Mouse (Mus musculus): ENCODE results near the gene Gna13. TPM values are rescaled to one million over a fixed set of nuclear protein-coding genes. Genes with fewer than 3 reads are reported as not detected.

Gene Gna13
- total and polyA plus RNA-seq, 3 experiments: 32.2 to 57.6 (median 39.3) TPM

GRCm38 (mm10) chr11:109389046-109389445 is 26.4 kb downstream of the Gna13 start:
- no peak overlapping the region for H3K9ac ChIP-seq (ENCODE audit: insufficient read depth, low read depth)
- no peaks in the 10 kb centered on the region for H3K27me3 ChIP-seq (replicated peaks)
- H3K79me2 ChIP-seq (replicated peaks; ENCODE audit: control insufficient read depth, extremely low read depth, insufficient read depth, poor library complexity, severe bottlenecking): peaks cover 14% of the 10 kb centered on the region
- dilution Hi-C loops (cut with MboI; ENCODE audit: extremely low pct_ligation_motif_present, extremely low pct_unique_long_range_greater_than_20kb, low sequenced_read_pairs) (no loop called here), in situ Hi-C loops (cut with MboI; ENCODE audit: low pct_ligation_motif_present, low pct_unique_long_range_greater_than_20kb, low sequenced_read_pairs) (no loop called here)
- H3K9me3 ChIP-seq (replicated peaks; ENCODE audit: low read length): no peaks in the 10 kb centered on the region
- no peak overlapping the region for H3K4me3 ChIP-seq (replicated peaks in 1 of 3; ENCODE audit: low read depth in 2 of 3, low read length in 2 of 3, poor library complexity in 1 of 3)
- peaks cover 4 to 57% of the 10 kb centered on the region in 2 experiments for H3K36me3 ChIP-seq (replicated peaks in 1 of 2; ENCODE audit: control insufficient read depth in 1 of 2, insufficient read depth in 1 of 2, low read length in 1 of 2)
- TF ChIP-seq ZMIZ1 (IDR thresholded peaks at IDR 0.05; ENCODE audit: low read depth, low read length) (no peak), ZKSCAN1 (IDR thresholded peaks at IDR 0.05; ENCODE audit: borderline replicate concordance, low read depth, low read length) (no peak), GABPA (IDR thresholded peaks at IDR 0.05; ENCODE audit: insufficient replicate concordance, low read depth, low read length) (no peak), PAX5 (IDR thresholded peaks at IDR 0.05; ENCODE audit: low read length) (no peak), MXI1 (IDR thresholded peaks at IDR 0.05; ENCODE audit: low read depth, low read length) (no peak), MAFK (IDR thresholded peaks at IDR 0.05; ENCODE audit: insufficient replicate concordance, low read length) (no peak), JUN (IDR thresholded peaks at IDR 0.05; ENCODE audit: insufficient read depth, low read depth, low read length) (no peak), SMC3 (IDR thresholded peaks at IDR 0.05; ENCODE audit: low read depth, low read length) (no peak), RCOR1 (conservative IDR thresholded peaks at IDR 0.05; ENCODE audit: low read depth, low read length) (no peak), ETS1 (conservative IDR thresholded peaks at IDR 0.05; ENCODE audit: low read depth, low read length) (no peak), CHD2 (IDR thresholded peaks at IDR 0.05; ENCODE audit: low read length) (no peak), HCFC1 (IDR thresholded peaks at IDR 0.05; ENCODE audit: low read depth, low read length) (no peak), MYC (IDR thresholded peaks at IDR 0.05; ENCODE audit: low read depth, low read length) (no peak), KAT2A (IDR thresholded peaks at IDR 0.05; ENCODE audit: insufficient replicate concordance, low read length) (no peak), MAX (IDR thresholded peaks at IDR 0.05; ENCODE audit: low read length) (no peak), IRF4 (IDR thresholded peaks at IDR 0.05; ENCODE audit: low read depth, low read length) (no peak), ZC3H11A (IDR thresholded peaks at IDR 0.05; ENCODE audit: low read depth, low read length) (no peak)
- H3K27ac ChIP-seq (ENCODE audit: insufficient read depth, low read depth): no peak overlapping the region
- no peak overlapping the region for H3K4me2 ChIP-seq (ENCODE audit: insufficient read depth, low read depth, poor library complexity, severe bottlenecking)
- no peak for DNase-seq (ENCODE audit: extremely low read depth)
- peaks cover 2 to 71% of the 10 kb centered on the region in 2 experiments; a peak in 2 of 4 replicates for H3K4me1 ChIP-seq (ENCODE audit: control insufficient read depth in 1 of 2, insufficient read depth in 2 of 2)

- Histone ChIP-seq H3K4me3 (replicated peaks in 1 of 3; ENCODE audit: low read depth in 2 of 3, low read length in 2 of 3, poor library complexity in 1 of 3) (no peak overlapping the region), H3K27ac (ENCODE audit: insufficient read depth, low read depth) (no peak overlapping the region), H3K9me3 (replicated peaks; ENCODE audit: low read length) (no peaks in the 10 kb centered on the region), H3K4me1 (ENCODE audit: control insufficient read depth in 1 of 2, insufficient read depth in 2 of 2) (peaks cover 2 to 52% of the 10 kb centered on the region in 2 experiments; a peak in 2 of 4 replicates), H3K27me3 (replicated peaks) (no peaks in the 10 kb centered on the region), H3K4me2 (ENCODE audit: insufficient read depth, low read depth, poor library complexity, severe bottlenecking) (no peak overlapping the region), H3K9ac (ENCODE audit: insufficient read depth, low read depth) (no peak overlapping the region), H3K79me2 (replicated peaks; ENCODE audit: control insufficient read depth, extremely low read depth, insufficient read depth, poor library complexity, severe bottlenecking) (peaks cover 6% of the 10 kb centered on the region), H3K36me3 (replicated peaks in 1 of 2; ENCODE audit: control insufficient read depth in 1 of 2, insufficient read depth in 1 of 2, low read length in 1 of 2) (peaks cover 18 to 66% of the 10 kb centered on the region in 2 experiments)
- dilution Hi-C loops (cut with MboI; ENCODE audit: extremely low pct_ligation_motif_present, extremely low pct_unique_long_range_greater_than_20kb, low sequenced_read_pairs): no loop called here
- DNase-seq (ENCODE audit: extremely low read depth): no peak
- in situ Hi-C loops (cut with MboI; ENCODE audit: low pct_ligation_motif_present, low pct_unique_long_range_greater_than_20kb, low sequenced_read_pairs): no loop called here
- no peak for TF ChIP-seq IRF4 (IDR thresholded peaks at IDR 0.05; ENCODE audit: low read depth, low read length)
- TF ChIP-seq E2F4 (IDR thresholded peaks at IDR 0.05; ENCODE audit: insufficient replicate concordance, low read depth, low read length): no peak
- TF ChIP-seq SMC3 (IDR thresholded peaks at IDR 0.05; ENCODE audit: low read depth, low read length): no peak
- no peak for TF ChIP-seq MEF2A (IDR thresholded peaks at IDR 0.05; ENCODE audit: borderline replicate concordance, low read depth, low read length)
- TF ChIP-seq ZNF384 (IDR thresholded peaks at IDR 0.05; ENCODE audit: low read depth, low read length): no peak
- TF ChIP-seq TCF12 (IDR thresholded peaks at IDR 0.05; ENCODE audit: low read depth, low read length): no peak
- TF ChIP-seq RAD21 (IDR thresholded peaks at IDR 0.05; ENCODE audit: low read depth, low read length): no peak
- TF ChIP-seq BHLHE40 (IDR thresholded peaks at IDR 0.05; ENCODE audit: low read depth, low read length): no peak
- TF ChIP-seq NRF1 (IDR thresholded peaks at IDR 0.05; ENCODE audit: low read depth, low read length): no peak
- no peak for TF ChIP-seq ZMIZ1 (IDR thresholded peaks at IDR 0.05; ENCODE audit: low read depth, low read length)
- no peak for TF ChIP-seq ZC3H11A (IDR thresholded peaks at IDR 0.05; ENCODE audit: low read depth, low read length)
Observed at GRCm38 (mm10) chr11:109391200-109391599, 28.6 kb downstream of the Gna13 start.

Data from CH12.LX (cell line).